Mouse (Mus musculus): ENCODE measurements at regions not wholly inside any gene's neighbourhood (a gene's known extent, or its start where the extent isn't known, plus 50 kb on each side); places are given as distances from the start of the nearest gene placed in this dataset.

GRCm38 (mm10) chr5:133676791-133677450 is 422.6 kb upstream of the Castor2 start:
- Histone ChIP-seq H3K27ac (replicated peaks in 1 of 2; ENCODE audit: control insufficient read depth in 1 of 2, insufficient read depth in 1 of 2, low read depth in 2 of 2, low read length in 2 of 2) (no peak overlapping the region), H3K27me3 (ENCODE audit: control insufficient read depth, insufficient read depth, low read length) (no peaks in the 10 kb centered on the region), H3K4me3 (ENCODE audit: control insufficient read depth in 1 of 2, insufficient read depth in 1 of 2, low read depth in 1 of 2, low read length in 2 of 2) (no peak overlapping the region), H3K4me1 (ENCODE audit: control insufficient read depth in 2 of 2, insufficient read depth in 2 of 2, low read length in 2 of 2) (no peaks in the 10 kb centered on the region; a peak in 1 of 4 replicates), H3K9me3 (ENCODE audit: control insufficient read depth, low read length) (no peaks in the 10 kb centered on the region), H3K4me2 (ENCODE audit: low read length) (no peak overlapping the region), H3K36me3 (ENCODE audit: control insufficient read depth, insufficient read depth, low read length) (no peaks in the 10 kb centered on the region), H3K9ac (ENCODE audit: low read length) (no peak overlapping the region)
- 79% methylated on average over 15 of the region's 15 CpGs for WGBS
- ATAC-seq (ENCODE audit: insufficient number of reproducible peaks, insufficient read depth, low FRiP score, low read depth) = no peak

GRCm38 (mm10) chr5:133675636-133676035 is 423.9 kb upstream of the Castor2 start:
- H3K4me2 ChIP-seq (ENCODE audit: low read length) = no peak overlapping the region
- H3K9me3 ChIP-seq (ENCODE audit: control insufficient read depth, low read length) = no peaks in the 10 kb centered on the region
- WGBS = 76% methylated on average over 3 of the region's 3 CpGs
- H3K27ac ChIP-seq (replicated peaks in 1 of 2; ENCODE audit: control insufficient read depth in 1 of 2, insufficient read depth in 1 of 2, low read depth in 2 of 2, low read length in 2 of 2) = no peak overlapping the region
- H3K36me3 ChIP-seq (ENCODE audit: control insufficient read depth, insufficient read depth, low read length) = no peaks in the 10 kb centered on the region
- no peak overlapping the region for H3K9ac ChIP-seq (ENCODE audit: low read length)
- H3K4me1 ChIP-seq (ENCODE audit: control insufficient read depth in 2 of 2, insufficient read depth in 2 of 2, low read length in 2 of 2) = peaks cover 3 to 7% of the 10 kb centered on the region in 2 experiments; a peak in 2 of 4 replicates
- H3K27me3 ChIP-seq (ENCODE audit: control insufficient read depth, insufficient read depth, low read length) = no peaks in the 10 kb centered on the region
- no peak for ATAC-seq (ENCODE audit: insufficient number of reproducible peaks, insufficient read depth, low FRiP score, low read depth)
- H3K4me3 ChIP-seq (ENCODE audit: control insufficient read depth in 1 of 2, insufficient read depth in 1 of 2, low read depth in 1 of 2, low read length in 2 of 2) = no peak overlapping the region

GRCm38 (mm10) chr5:133666473-133666872 is 433.0 kb upstream of the Castor2 start:
- Histone ChIP-seq H3K9ac (ENCODE audit: low read length) (no peak overlapping the region), H3K4me1 (ENCODE audit: control insufficient read depth in 2 of 2, insufficient read depth in 2 of 2, low read length in 2 of 2) (peaks cover 2 to 5% of the 10 kb centered on the region in 2 experiments; a peak in 2 of 4 replicates), H3K27me3 (ENCODE audit: control insufficient read depth, insufficient read depth, low read length) (peaks cover 7% of the 10 kb centered on the region; the same call in 1 of the 2 replicates), H3K4me3 (ENCODE audit: control insufficient read depth in 1 of 2, insufficient read depth in 1 of 2, low read depth in 1 of 2, low read length in 2 of 2) (no peak overlapping the region), H3K4me2 (ENCODE audit: low read length) (no peak overlapping the region), H3K27ac (replicated peaks in 1 of 2; ENCODE audit: control insufficient read depth in 1 of 2, insufficient read depth in 1 of 2, low read depth in 2 of 2, low read length in 2 of 2) (no peak overlapping the region), H3K36me3 (ENCODE audit: control insufficient read depth, insufficient read depth, low read length) (no peaks in the 10 kb centered on the region), H3K9me3 (ENCODE audit: control insufficient read depth, low read length) (no peaks in the 10 kb centered on the region)
- ATAC-seq (ENCODE audit: insufficient number of reproducible peaks, insufficient read depth, low FRiP score, low read depth) = no peak
- WGBS = 40% methylated on average over 6 of the region's 6 CpGs

GRCm38 (mm10) chr5:133662474-133663256 is 436.8 kb upstream of the Castor2 start:
- ATAC-seq (ENCODE audit: insufficient number of reproducible peaks, insufficient read depth, low FRiP score, low read depth) = no peak

GRCm38 (mm10) chr5:133660351-133660750 is 439.2 kb upstream of the Castor2 start:
- 81% methylated on average over 11 of the region's 11 CpGs for WGBS
- Histone ChIP-seq H3K4me3 (ENCODE audit: control insufficient read depth in 1 of 2, insufficient read depth in 1 of 2, low read depth in 1 of 2, low read length in 2 of 2) (no peak overlapping the region), H3K4me1 (ENCODE audit: control insufficient read depth in 2 of 2, insufficient read depth in 2 of 2, low read length in 2 of 2) (no peaks in the 10 kb centered on the region), H3K27me3 (ENCODE audit: control insufficient read depth, insufficient read depth, low read length) (peaks cover 3% of the 10 kb centered on the region; the same call in 1 of the 2 replicates), H3K9ac (ENCODE audit: low read length) (no peak overlapping the region), H3K4me2 (ENCODE audit: low read length) (no peak overlapping the region), H3K36me3 (ENCODE audit: control insufficient read depth, insufficient read depth, low read length) (no peaks in the 10 kb centered on the region), H3K27ac (replicated peaks in 1 of 2; ENCODE audit: control insufficient read depth in 1 of 2, insufficient read depth in 1 of 2, low read depth in 2 of 2, low read length in 2 of 2) (no peak overlapping the region), H3K9me3 (ENCODE audit: control insufficient read depth, low read length) (no peaks in the 10 kb centered on the region)
- ATAC-seq (ENCODE audit: insufficient number of reproducible peaks, insufficient read depth, low FRiP score, low read depth) = no peak

More at GRCm38 (mm10) chr5:133662474-133663256, 436.8 kb upstream of the Castor2 start:
- no peak overlapping the region for H3K4me2 ChIP-seq (ENCODE audit: low read length)
- 81% methylated on average over 7 of the region's 7 CpGs for WGBS
- H3K36me3 ChIP-seq (ENCODE audit: control insufficient read depth, insufficient read depth, low read length) = no peaks in the 10 kb centered on the region
- H3K4me3 ChIP-seq (ENCODE audit: control insufficient read depth in 1 of 2, insufficient read depth in 1 of 2, low read depth in 1 of 2, low read length in 2 of 2) = no peak overlapping the region
- H3K27me3 ChIP-seq (ENCODE audit: control insufficient read depth, insufficient read depth, low read length) = peaks cover 7% of the 10 kb centered on the region; the same call in 1 of the 2 replicates
- H3K9ac ChIP-seq (ENCODE audit: low read length) = no peak overlapping the region
- H3K27ac ChIP-seq (replicated peaks in 1 of 2; ENCODE audit: control insufficient read depth in 1 of 2, insufficient read depth in 1 of 2, low read depth in 2 of 2, low read length in 2 of 2) = no peak overlapping the region
- H3K4me1 ChIP-seq (ENCODE audit: control insufficient read depth in 2 of 2, insufficient read depth in 2 of 2, low read length in 2 of 2) = peaks cover 0 to 3% of the 10 kb centered on the region in 2 experiments; a peak in 1 of 4 replicates
- no peaks in the 10 kb centered on the region for H3K9me3 ChIP-seq (ENCODE audit: control insufficient read depth, low read length)

- no peak overlapping the region for H3K4me2 ChIP-seq (ENCODE audit: low read length)
- H3K9ac ChIP-seq (ENCODE audit: low read length) = no peak overlapping the region
- no peaks in the 10 kb centered on the region for H3K36me3 ChIP-seq (ENCODE audit: control insufficient read depth, insufficient read depth, low read length)
- WGBS = 78% methylated on average over 8 of the region's 8 CpGs
- ATAC-seq (ENCODE audit: insufficient number of reproducible peaks, insufficient read depth, low FRiP score, low read depth) = no peak
- H3K4me3 ChIP-seq (ENCODE audit: control insufficient read depth in 1 of 2, insufficient read depth in 1 of 2, low read depth in 1 of 2, low read length in 2 of 2) = no peak overlapping the region
- no peaks in the 10 kb centered on the region for H3K4me1 ChIP-seq (ENCODE audit: control insufficient read depth in 2 of 2, insufficient read depth in 2 of 2, low read length in 2 of 2)
- H3K27ac ChIP-seq (replicated peaks in 1 of 2; ENCODE audit: control insufficient read depth in 1 of 2, insufficient read depth in 1 of 2, low read depth in 2 of 2, low read length in 2 of 2) = no peak overlapping the region
- 0 out of 2 replicates have a peak, but pooled peaks cover 2% of the 10 kb centered on the region for H3K9me3 ChIP-seq (ENCODE audit: control insufficient read depth, low read length)
- H3K27me3 ChIP-seq (ENCODE audit: control insufficient read depth, insufficient read depth, low read length) = no peaks in the 10 kb centered on the region
Measured at GRCm38 (mm10) chr5:133656837-133657236, 442.7 kb upstream of the Castor2 start.

GRCm38 (mm10) chr5:133653431-133653830 is 446.1 kb upstream of the Castor2 start:
- no peak overlapping the region for H3K27ac ChIP-seq (replicated peaks in 1 of 2; ENCODE audit: control insufficient read depth in 1 of 2, insufficient read depth in 1 of 2, low read depth in 2 of 2, low read length in 2 of 2)
- no peaks in the 10 kb centered on the region for H3K27me3 ChIP-seq (ENCODE audit: control insufficient read depth, insufficient read depth, low read length)
- H3K4me3 ChIP-seq (ENCODE audit: control insufficient read depth in 1 of 2, insufficient read depth in 1 of 2, low read depth in 1 of 2, low read length in 2 of 2) = no peak overlapping the region
- H3K4me2 ChIP-seq (ENCODE audit: low read length) = no peak overlapping the region
- no peak for ATAC-seq (ENCODE audit: insufficient number of reproducible peaks, insufficient read depth, low FRiP score, low read depth)
- H3K9ac ChIP-seq (ENCODE audit: low read length) = no peak overlapping the region
- H3K9me3 ChIP-seq (ENCODE audit: control insufficient read depth, low read length) = 0 out of 2 replicates have a peak, but pooled peaks cover 2% of the 10 kb centered on the region
- 62% methylated on average over 1 of the region's 1 CpGs for WGBS
- no peaks in the 10 kb centered on the region for H3K4me1 ChIP-seq (ENCODE audit: control insufficient read depth in 2 of 2, insufficient read depth in 2 of 2, low read length in 2 of 2)
- no peaks in the 10 kb centered on the region for H3K36me3 ChIP-seq (ENCODE audit: control insufficient read depth, insufficient read depth, low read length)
